Mouse (Mus musculus) liver, adult 2 months (tissue): ENCODE data around the gene Olfm2.

Source experiments
- CTCF ChIP-seq: fragments of 200-500 bp; IDR thresholded peaks from 2 replicates; pipeline ENCODE4 v1.5.1; 2011; ENCODE audit warnings: low read depth, low read length, control low read depth
- POLR2A ChIP-seq: fragments of 200-500 bp; IDR thresholded peaks from 2 replicates; pipeline ENCODE4 v1.6.1; 2011; ENCODE audit warnings: low read length, control low read depth; ENCODE audit not compliant: insufficient read depth; ENCODE audit errors: extremely low read depth

GRCm38 (mm10) chr9:20705420-20705819, 40.7 kb downstream of the Olfm2 start:
- no peak for TF ChIP-seq CTCF
- no peak for TF ChIP-seq POLR2A
